8 mouse cellular contexts compared by ENCODE assay signal in the genomic region with DNA sequence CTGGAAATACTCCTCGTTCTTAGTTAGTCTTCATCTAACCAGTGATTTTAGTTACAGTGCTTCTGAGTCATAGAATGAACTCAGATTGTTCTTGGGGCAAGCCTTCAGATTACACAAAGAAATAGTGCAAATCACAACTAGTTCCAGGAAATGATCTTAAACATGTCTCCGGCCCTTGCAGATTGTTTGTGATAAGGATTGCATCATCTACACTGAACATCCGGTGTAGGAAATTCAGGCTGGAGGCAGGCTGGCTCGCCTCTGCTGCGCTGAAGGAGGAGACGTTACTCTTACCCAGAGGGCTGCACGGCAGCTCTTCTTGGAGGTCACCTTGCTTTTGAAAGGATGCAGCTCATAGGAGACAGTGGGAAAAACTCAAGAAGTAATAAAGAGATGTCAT. TPM values are rescaled to one million over a fixed set of nuclear protein-coding genes. Genes with fewer than 3 reads are reported as not detected.
DNase-seq lines count a peak whose midpoint lies in the region; ATAC-seq lines count a peak whose summit lies in the region.

No protein-coding gene starts in this region.

- no peaks in the 10 kb centered on the region for H3K36me3 ChIP-seq in heart, embryonic 12.5 days
- H3K36me3 ChIP-seq in heart, embryonic 15.5 days, result no peaks in the 10 kb centered on the region
- H3K36me3 ChIP-seq in stomach, embryonic 14.5 days (ENCODE audit: control insufficient read depth, insufficient read depth, low read length), result no peaks in the 10 kb centered on the region
- H3K36me3 ChIP-seq in midbrain, embryonic 15.5 days (replicated peaks), result no peaks in the 10 kb centered on the region

- H3K27me3 ChIP-seq in heart, embryonic 12.5 days (replicated peaks), result no peaks in the 10 kb centered on the region
- no peaks in the 10 kb centered on the region for H3K27me3 ChIP-seq in heart, embryonic 15.5 days
- no peaks in the 10 kb centered on the region for H3K27me3 ChIP-seq in stomach, embryonic 14.5 days (ENCODE audit: control insufficient read depth, insufficient read depth, low read length)
- H3K27me3 ChIP-seq in midbrain, embryonic 15.5 days (replicated peaks), result no peaks in the 10 kb centered on the region

- H3K4me3 ChIP-seq in heart, embryonic 12.5 days, result no peak overlapping the region
- H3K4me3 ChIP-seq in heart, embryonic 15.5 days, result no peak overlapping the region
- H3K4me3 ChIP-seq in stomach, embryonic 14.5 days (ENCODE audit: low read depth, low read length), result no peak overlapping the region
- no peak overlapping the region for H3K4me3 ChIP-seq in midbrain, embryonic 15.5 days

- H3K4me2 ChIP-seq in heart, embryonic 12.5 days, result no peak overlapping the region
- H3K4me2 ChIP-seq in heart, embryonic 15.5 days, result no peak overlapping the region
- no peak overlapping the region for H3K4me2 ChIP-seq in stomach, embryonic 14.5 days (replicated peaks; ENCODE audit: low read depth, low read length)
- no peak overlapping the region for H3K4me2 ChIP-seq in midbrain, embryonic 15.5 days

- H3K9ac ChIP-seq in heart, embryonic 12.5 days, result no peak overlapping the region
- no peak overlapping the region for H3K9ac ChIP-seq in heart, embryonic 15.5 days
- H3K9ac ChIP-seq in stomach, embryonic 14.5 days (replicated peaks; ENCODE audit: low read depth, low read length), result no peak overlapping the region
- H3K9ac ChIP-seq in midbrain, embryonic 15.5 days, result no peak overlapping the region

- no peak overlapping the region for H3K27ac ChIP-seq in heart, embryonic 12.5 days (ENCODE audit: poor library complexity, severe bottlenecking)
- peak overlapping the region; percentile 56 for H3K27ac ChIP-seq in heart, embryonic 15.5 days
- H3K27ac ChIP-seq in stomach, embryonic 14.5 days (ENCODE audit: low read length), result no peak overlapping the region
- H3K27ac ChIP-seq in midbrain, embryonic 15.5 days, result no peak overlapping the region

- no peaks in the 10 kb centered on the region for H3K9me3 ChIP-seq in heart, embryonic 12.5 days (replicated peaks)
- H3K9me3 ChIP-seq in heart, embryonic 15.5 days (replicated peaks), result no peaks in the 10 kb centered on the region
- H3K9me3 ChIP-seq in stomach, embryonic 14.5 days (ENCODE audit: control insufficient read depth, low read depth, low read length), result no peaks in the 10 kb centered on the region
- no peaks in the 10 kb centered on the region for H3K9me3 ChIP-seq in midbrain, embryonic 15.5 days

- ATAC-seq in heart, embryonic 12.5 days (ENCODE audit: insufficient number of reproducible peaks, low FRiP score), result no peak
- ATAC-seq in heart, embryonic 15.5 days (replicated peaks; ENCODE audit: insufficient number of reproducible peaks, insufficient read depth, low FRiP score, low read depth), result no peak
- ATAC-seq in stomach, embryonic 14.5 days (ENCODE audit: insufficient number of reproducible peaks, insufficient read depth, low FRiP score, low read depth), result 0 out of 2 replicates have a peak, but pooled peaks have one; percentile 23
- ATAC-seq in midbrain, embryonic 15.5 days (replicated peaks), result no peak

- peaks cover 13% of the 10 kb centered on the region; the same call in 1 of the 2 replicates for H3K4me1 ChIP-seq in heart, embryonic 12.5 days (replicated peaks)
- peaks cover 14% of the 10 kb centered on the region for H3K4me1 ChIP-seq in heart, embryonic 15.5 days (replicated peaks)
- H3K4me1 ChIP-seq in stomach, embryonic 14.5 days (ENCODE audit: control insufficient read depth, insufficient read depth, low read length), result no peaks in the 10 kb centered on the region
- no peaks in the 10 kb centered on the region for H3K4me1 ChIP-seq in midbrain, embryonic 15.5 days

- WGBS in heart, embryonic 12.5 days, result 52% methylated on average over 7 of the region's 7 CpGs
- WGBS in heart, embryonic 15.5 days, result 44% methylated on average over 7 of the region's 7 CpGs
- whole genome bisulfite sequencing in stomach, embryonic 14.5 days, result 61% methylated on average over 7 of the region's 7 CpGs
- WGBS in midbrain, embryonic 15.5 days, result 89% methylated on average over 7 of the region's 7 CpGs

- DNase-seq in heart, adult 11 months, result peak; percentile 93
- peak; percentile 14 to 50 for DNase-seq in kidney, postnatal 25 days
- DNase-seq in right cerebral cortex, postnatal 10 days (ENCODE audit: low spot score in 2 of 2), result no peak
- DNase-seq in left cerebral cortex, adult 8-10 months (ENCODE audit: low spot score in 2 of 2), result no peak

RNA-seq across cellular contexts. Expression of gene Itga2, which starts 36.0 kb away (rescaled TPM):
- 2.6 and 3.1 TPM in 2 replicates for polyA plus RNA-seq in heart, embryonic 12.5 days (2016; fragmentation: Nextera tagmentation; extraction: Ambion mirVana)
- polyA plus RNA-seq in heart, embryonic 15.5 days (2015; fragmentation: Nextera tagmentation; extraction: Ambion mirVana), result 1.7 and 4.1 TPM in 2 replicates
- 9.2 and 11.8 TPM in 2 replicates for polyA plus RNA-seq in stomach, embryonic 14.5 days (2014; fragmentation: Nextera tagmentation; extraction: Ambion mirVana)
- 1.5 and 1.7 TPM in 2 replicates for polyA plus RNA-seq in midbrain, embryonic 15.5 days (2015; fragmentation: Nextera tagmentation; extraction: Ambion mirVana)
- total RNA-seq in left cerebral cortex, adult 8-10 months (2022), result under 1 TPM; 0.04 to 0.35 (median 0.18) TPM

Comparison
In these comparisons a context has a peak if more than half of its experiments do, and no peak if none do; other contexts are left out.
1. DNase-seq: peak in heart, adult 11 months (single experiment) and kidney, postnatal 25 days (2 of 2); none in right cerebral cortex, postnatal 10 days (0 of 2) and left cerebral cortex, adult 8-10 months (0 of 2).